Mouse (Mus musculus): ENCODE data around the gene Pakap.

DNA sequence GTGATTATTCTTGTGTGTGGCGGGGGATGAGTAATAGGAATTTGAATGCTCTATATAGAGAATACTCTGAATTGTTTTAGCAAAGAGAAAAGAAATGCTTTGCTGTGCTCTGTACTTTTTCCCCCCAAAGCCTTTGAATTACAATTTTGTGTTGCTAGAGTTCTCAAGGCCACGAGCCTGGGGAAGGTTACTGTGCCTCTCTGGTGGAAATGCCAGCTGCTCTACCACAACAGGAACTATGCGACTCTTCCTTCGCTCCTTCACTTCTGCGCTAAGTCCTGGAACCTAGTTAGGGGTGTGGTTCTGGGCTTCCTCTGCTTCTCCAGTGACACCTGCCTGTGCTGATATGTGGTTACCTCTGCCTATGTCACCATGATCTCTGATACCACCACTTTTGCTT lies 44.7 kb downstream of the Pakap start:
- TF ChIP-seq CTCF (IDR thresholded peaks at IDR 0.05; ENCODE audit: borderline replicate concordance, extremely low read depth, insufficient read depth, insufficient read length) (no peak), POLR2A (IDR thresholded peaks at IDR 0.05; ENCODE audit: borderline replicate concordance, extremely low read depth, insufficient read depth, insufficient read length, poor library complexity, severe bottlenecking) (no peak)
